Comparison of ENCODE assay signal across 17 mouse cellular contexts in the genomic region with DNA sequence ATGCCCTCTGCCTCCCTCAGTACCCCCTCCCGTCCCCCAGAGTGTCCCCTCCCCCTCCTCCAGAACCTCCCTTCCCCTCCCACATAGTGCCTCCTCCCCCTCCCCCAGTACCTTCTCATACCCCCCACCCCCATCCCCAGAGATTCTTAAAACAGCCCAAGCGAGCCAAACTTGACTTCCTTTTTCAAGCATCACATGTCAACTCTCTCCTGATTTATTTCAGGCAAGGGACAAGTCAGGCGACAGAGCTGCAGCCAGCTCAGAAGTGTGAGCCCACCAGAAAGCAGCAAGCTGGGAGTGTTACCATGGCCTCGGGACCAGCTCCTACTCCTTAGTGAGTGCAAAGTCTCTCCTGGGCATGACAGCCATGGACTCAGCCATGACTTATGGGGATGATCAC. TPM values are rescaled to one million over a fixed set of nuclear protein-coding genes. Genes with fewer than 3 reads are reported as not detected.
A peak's percentile ranks its signal among the peaks of the same experiment; 100 is the strongest.
DNase-seq lines count a peak whose midpoint lies in the region; ATAC-seq and TF ChIP-seq lines count a peak whose summit lies in the region.
"Had no signal": no experiment of that assay in that cellular context is flagged by ENCODE, and none has a peak within 500 bp of the region (broad histone marks: within the 10 kb centered on the region; RNA-seq: fewer than 3 reads in every experiment).

No protein-coding gene starts in this region.

- H3K4me2 ChIP-seq in heart, embryonic 12.5 days: peak overlapping the region; percentile 15; the same call in 1 of the 2 replicates
- no peak overlapping the region for H3K4me2 ChIP-seq in CH12.LX (ENCODE audit: insufficient read depth, low read depth, poor library complexity, severe bottlenecking)
- H3K4me2 ChIP-seq in midbrain, embryonic 16.5 days (ENCODE audit: low read length): no peak overlapping the region
- H3K4me2 ChIP-seq: limb, embryonic 15.5 days had no signal

- no peak for ATAC-seq in heart, embryonic 12.5 days (ENCODE audit: insufficient number of reproducible peaks, low FRiP score)
- ATAC-seq in activated CD4-positive, CD25-positive, alpha-beta regulatory T cell, adult 4 months: no peak
- ATAC-seq in midbrain, embryonic 16.5 days: no peak
- ATAC-seq: CD4-positive, CD25-positive, alpha-beta regulatory T cell, adult 4 months had no signal

- no peak for TF ChIP-seq CTCF in CH12.LX (conservative IDR thresholded peaks at IDR 0.05 in 1 of 2, IDR thresholded peaks at IDR 0.05 in 1 of 2; ENCODE audit: low read depth in 2 of 2, low read length in 2 of 2)
- no peak for TF ChIP-seq CTCF in cortical plate, adult 2 months (IDR thresholded peaks at IDR 0.05; ENCODE audit: extremely low read depth, insufficient read depth, low read length)

- H3K27me3 ChIP-seq in heart, embryonic 12.5 days (replicated peaks): no peaks in the 10 kb centered on the region
- no peaks in the 10 kb centered on the region for H3K27me3 ChIP-seq in CH12.LX (replicated peaks)
- no peaks in the 10 kb centered on the region for H3K27me3 ChIP-seq in midbrain, embryonic 16.5 days (ENCODE audit: control insufficient read depth, insufficient read depth, low read depth, low read length)
- H3K27me3 ChIP-seq: limb, embryonic 15.5 days; Patski had no signal

- H3K36me3 ChIP-seq in heart, embryonic 12.5 days: no peaks in the 10 kb centered on the region
- H3K36me3 ChIP-seq in CH12.LX (replicated peaks in 1 of 2; ENCODE audit: control insufficient read depth in 1 of 2, insufficient read depth in 1 of 2, low read length in 1 of 2): peaks cover 0 to 2% of the 10 kb centered on the region in 2 experiments
- no peaks in the 10 kb centered on the region for H3K36me3 ChIP-seq in midbrain, embryonic 16.5 days (ENCODE audit: control insufficient read depth, insufficient read depth, low read length)
- H3K36me3 ChIP-seq: limb, embryonic 15.5 days had no signal

- in situ Hi-C loops in CH12.LX (cut with MboI; ENCODE audit: low pct_ligation_motif_present, low pct_unique_long_range_greater_than_20kb, low sequenced_read_pairs): no loop called here

- H3K9ac ChIP-seq in heart, embryonic 12.5 days: peak overlapping the region; percentile 71; the same call in 1 of the 2 replicates
- H3K9ac ChIP-seq in CH12.LX (ENCODE audit: insufficient read depth, low read depth): no peak overlapping the region
- no peak overlapping the region for H3K9ac ChIP-seq in midbrain, embryonic 16.5 days (ENCODE audit: low read depth, low read length)
- H3K9ac ChIP-seq: limb, embryonic 15.5 days had no signal

- H3K27ac ChIP-seq in heart, embryonic 12.5 days (ENCODE audit: poor library complexity, severe bottlenecking): peak overlapping the region; percentile 97
- peak overlapping the region; percentile 4; the same call in 1 of the 2 replicates for H3K27ac ChIP-seq in CH12.LX (ENCODE audit: insufficient read depth, low read depth)
- 0 out of 2 replicates have a peak overlapping the region, but pooled peaks have one; percentile 39 for H3K27ac ChIP-seq in cortical plate, adult 2 months (ENCODE audit: insufficient read depth, low read length)
- no peak overlapping the region for H3K27ac ChIP-seq in midbrain, embryonic 16.5 days (ENCODE audit: low read length)

- no peaks in the 10 kb centered on the region for H3K9me3 ChIP-seq in heart, embryonic 12.5 days (replicated peaks)
- peaks cover 3% of the 10 kb centered on the region for H3K9me3 ChIP-seq in CH12.LX (replicated peaks; ENCODE audit: low read length)
- H3K9me3 ChIP-seq in midbrain, embryonic 16.5 days (replicated peaks; ENCODE audit: control insufficient read depth, low read length, poor library complexity, severe bottlenecking): no peaks in the 10 kb centered on the region
- H3K9me3 ChIP-seq: limb, embryonic 15.5 days had no signal

- peaks cover 88% of the 10 kb centered on the region for H3K4me1 ChIP-seq in heart, embryonic 12.5 days (replicated peaks)
- peaks cover 17 to 66% of the 10 kb centered on the region in 2 experiments for H3K4me1 ChIP-seq in CH12.LX (ENCODE audit: control insufficient read depth in 1 of 2, insufficient read depth in 2 of 2)
- H3K4me1 ChIP-seq in cortical plate, adult 2 months (ENCODE audit: control insufficient read depth, insufficient read depth, low read length): peaks cover 21% of the 10 kb centered on the region
- peaks cover 5% of the 10 kb centered on the region; the same call in 1 of the 2 replicates for H3K4me1 ChIP-seq in midbrain, embryonic 16.5 days (ENCODE audit: control insufficient read depth, insufficient read depth, low read length)

- no peak for DNase-seq in heart, postnatal 25 days (ENCODE audit: low spot score)
- peak; percentile 39 for DNase-seq in layer of hippocampus, adult 11-12 months (ENCODE audit: low spot score)
- DNase-seq in layer of hippocampus, adult 9-10 months (ENCODE audit: low spot score): no peak
- DNase-seq in CH12.LX (ENCODE audit: extremely low read depth): peak; percentile 55
- DNase-seq: adrenal gland, adult 2 months; heart, adult 18-20 months; kidney, adult 8-10 months; lung, postnatal 14 days; spleen, adult 18-20 months had no signal

- H3K4me3 ChIP-seq in heart, embryonic 12.5 days: no peak overlapping the region
- H3K4me3 ChIP-seq in CH12.LX (replicated peaks in 1 of 3; ENCODE audit: low read depth in 2 of 3, low read length in 2 of 3, poor library complexity in 1 of 3): no peak overlapping the region
- no peak overlapping the region for H3K4me3 ChIP-seq in cortical plate, adult 2 months (ENCODE audit: insufficient read depth, low read length)
- no peak overlapping the region for H3K4me3 ChIP-seq in midbrain, embryonic 16.5 days (ENCODE audit: low read depth, low read length)
- H3K4me3 ChIP-seq: left cerebral cortex, adult 2 months; limb, embryonic 15.5 days had no signal

- intact Hi-C loops in heart, postnatal 25 days (cut with DNase I): no loop called here

- no peak for TF ChIP-seq RAD21 in CH12.LX (IDR thresholded peaks at IDR 0.05; ENCODE audit: low read depth, low read length)

- no peaks in the 10 kb centered on the region for H3K79me2 ChIP-seq in CH12.LX (replicated peaks; ENCODE audit: control insufficient read depth, extremely low read depth, insufficient read depth, poor library complexity, severe bottlenecking)

- 5% methylated on average over 4 of the region's 4 CpGs for WGBS in heart, embryonic 12.5 days
- 12% methylated on average over 4 of the region's 4 CpGs for WGBS in midbrain, embryonic 16.5 days

- TF ChIP-seq POLR2A in CH12.LX (IDR thresholded peaks at IDR 0.05; ENCODE audit: low read depth, low read length): no peak
- no peak for TF ChIP-seq POLR2A in cortical plate, adult 2 months (IDR thresholded peaks at IDR 0.05; ENCODE audit: extremely low read depth, insufficient read depth, low read length)

- TF ChIP-seq EP300 in CH12.LX (IDR thresholded peaks at IDR 0.05; ENCODE audit: low read length): no peak

- dilution Hi-C loops in CH12.LX (cut with MboI; ENCODE audit: extremely low pct_ligation_motif_present, extremely low pct_unique_long_range_greater_than_20kb, low sequenced_read_pairs): no loop called here

TF ChIP-seq in CH12.LX, 34 proteins besides CTCF, POLR2A, EP300 and RAD21:
- TF ChIP-seq MAZ (IDR thresholded peaks at IDR 0.05; ENCODE audit: low read depth, low read length) (no peak), POLR2AphosphoS2 (IDR thresholded peaks at IDR 0.05; ENCODE audit: low read depth, low read length) (no peak), NELFE (IDR thresholded peaks at IDR 0.05; ENCODE audit: low read depth, low read length) (no peak), TCF12 (IDR thresholded peaks at IDR 0.05; ENCODE audit: low read depth, low read length) (0 out of 2 replicates have a peak, but pooled peaks have one; percentile 18), MAX (IDR thresholded peaks at IDR 0.05; ENCODE audit: low read length) (no peak), ETS1 (conservative IDR thresholded peaks at IDR 0.05; ENCODE audit: low read depth, low read length) (0 out of 2 replicates have a peak, but pooled peaks have one; percentile 36), E2F4 (IDR thresholded peaks at IDR 0.05; ENCODE audit: insufficient replicate concordance, low read depth, low read length) (no peak), JUND (conservative IDR thresholded peaks at IDR 0.05; ENCODE audit: low read depth, low read length) (no peak), IRF4 (IDR thresholded peaks at IDR 0.05; ENCODE audit: low read depth, low read length) (no peak), USF2 (conservative IDR thresholded peaks at IDR 0.05; ENCODE audit: low read depth, low read length) (no peak), BHLHE40 (IDR thresholded peaks at IDR 0.05; ENCODE audit: low read depth, low read length) (peak; percentile 75), UBTF (IDR thresholded peaks at IDR 0.05; ENCODE audit: low read depth, low read length) (no peak), PAX5 (IDR thresholded peaks at IDR 0.05; ENCODE audit: low read length) (no peak), TBP (conservative IDR thresholded peaks at IDR 0.05; ENCODE audit: low read depth, low read length) (no peak), MEF2A (IDR thresholded peaks at IDR 0.05; ENCODE audit: borderline replicate concordance, low read depth, low read length) (0 out of 2 replicates have a peak, but pooled peaks have one; percentile 25), CHD2 (IDR thresholded peaks at IDR 0.05; ENCODE audit: low read length) (no peak), KAT2A (IDR thresholded peaks at IDR 0.05; ENCODE audit: insufficient replicate concordance, low read length) (no peak), SIN3A (IDR thresholded peaks at IDR 0.05; ENCODE audit: low read length) (no peak)

RNA-seq across cellular contexts. Expression of a gene that starts 30.0 kb away (rescaled TPM):
- 1.4 and 1.5 TPM in 2 replicates for polyA plus RNA-seq in heart, embryonic 12.5 days (2016; fragmentation: Nextera tagmentation; extraction: Ambion mirVana)
- 1 to 10 TPM; 1.3 to 2.0 TPM for total RNA-seq in heart, postnatal 25 days (2021)
- total RNA-seq in CH12.LX (2012; rRNA removed) (not detected in 2 replicates), CH12.LX (2014; rRNA removed) (not detected in 2 replicates)
- not detected in 2 replicates for polyA plus RNA-seq in CH12.LX (2012; ENCODE audit: insufficient read length, low read depth)
- 4.6 and 5.7 TPM in 2 replicates for polyA plus RNA-seq in cortical plate, adult 2 months (2012; rRNA removed)
- polyA plus RNA-seq in activated CD4-positive, CD25-positive, alpha-beta regulatory T cell, adult 4 months (2017; shearing (Covaris generic)): not detected
- polyA plus RNA-seq in midbrain, embryonic 16.5 days (2015; fragmentation: Nextera tagmentation; extraction: Ambion mirVana): 0.60 and 2.3 TPM in 2 replicates
- polyA plus RNA-seq: CD4-positive, CD25-positive, alpha-beta regulatory T cell, adult 4 months had no signal

RNA-seq across cellular contexts. Expression of a gene that starts 41.4 kb away (rescaled TPM):
- not detected in 2 replicates for polyA plus RNA-seq in heart, embryonic 12.5 days (2016; fragmentation: Nextera tagmentation; extraction: Ambion mirVana)
- not detected for total RNA-seq in heart, postnatal 25 days (2021)
- total RNA-seq in CH12.LX (2012; rRNA removed): not detected in 2 replicates
- total RNA-seq in CH12.LX (2014; rRNA removed): not detected in 2 replicates
- not detected in 2 replicates for polyA plus RNA-seq in CH12.LX (2012; ENCODE audit: insufficient read length, low read depth)
- not detected in 2 replicates for polyA plus RNA-seq in cortical plate, adult 2 months (2012; rRNA removed)
- not detected for polyA plus RNA-seq in activated CD4-positive, CD25-positive, alpha-beta regulatory T cell, adult 4 months (2017; shearing (Covaris generic))
- not detected in 2 replicates for polyA plus RNA-seq in midbrain, embryonic 16.5 days (2015; fragmentation: Nextera tagmentation; extraction: Ambion mirVana)
- total RNA-seq: adrenal gland, adult 2 months; heart, adult 18-20 months; left cerebral cortex, adult 2 months had no signal
- polyA plus RNA-seq: adrenal gland, adult 2 months; CD4-positive, CD25-positive, alpha-beta regulatory T cell, adult 4 months; limb, embryonic 15.5 days; Patski had no signal

Comparison
In these comparisons a context has a peak if more than half of its experiments do, and no peak if none do; other contexts are left out.
1. DNase-seq: peak in layer of hippocampus, adult 11-12 months (single experiment) and CH12.LX (single experiment); none in heart, postnatal 25 days (single experiment) and layer of hippocampus, adult 9-10 months (single experiment).